Mouse (Mus musculus) skeletal muscle tissue, adult 2 months (tissue): ENCODE measurements around the gene Bnip3.

Source experiments
- DNase-seq: peaks from one replicate; pipeline ENCODE4 v3.0.0-alpha.2; 2012; ENCODE audit warnings: low read depth, low spot score

Gene Bnip3

DNA sequence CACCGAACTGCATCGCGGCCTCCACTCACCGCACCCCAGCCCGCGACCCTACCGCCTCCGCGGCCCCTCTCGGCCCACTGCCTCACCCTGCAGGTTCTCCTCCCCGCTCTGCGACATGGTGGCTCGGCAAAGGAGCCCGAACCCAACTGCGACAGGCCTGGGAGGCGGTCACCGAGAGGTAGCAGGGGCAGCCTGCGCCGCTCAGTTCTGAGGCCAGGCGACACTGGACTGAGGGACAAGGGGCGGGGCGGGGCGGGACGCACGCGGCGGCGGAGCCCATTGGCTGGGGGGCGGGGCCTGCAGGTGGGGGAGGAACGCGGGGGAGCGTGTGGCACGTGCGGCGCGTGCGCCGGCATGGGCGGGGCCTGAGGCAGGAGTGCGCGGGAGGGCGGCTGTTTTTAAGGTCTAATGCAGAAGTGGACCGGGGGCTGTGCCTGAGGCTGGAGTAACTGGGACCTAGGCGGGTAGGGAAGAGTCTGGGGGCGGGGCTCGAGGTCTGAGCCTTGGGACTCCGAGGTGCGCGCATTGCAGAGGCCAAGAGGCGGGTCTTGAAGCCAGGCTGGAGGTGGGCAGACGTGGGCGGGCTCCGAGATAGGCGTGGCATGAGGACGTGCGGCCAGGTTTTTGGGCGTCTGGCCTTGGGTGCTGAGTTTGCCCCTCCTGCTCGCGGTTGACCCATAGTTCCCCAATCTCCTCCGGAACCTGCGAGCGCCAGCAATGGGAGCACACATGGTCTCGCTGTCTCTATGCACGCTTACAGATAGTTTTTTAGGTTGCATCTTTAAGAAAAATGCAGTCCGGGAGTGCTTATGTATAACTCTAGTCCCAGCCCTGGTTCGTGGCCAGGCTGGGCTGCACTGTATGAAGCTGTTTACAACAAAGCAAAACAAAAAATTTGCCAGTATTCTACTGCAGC lies at the start of gene Bnip3:
Gene Bnip3 (minus strand): TSS at position 243 of the 916 bp plus-strand sequence.
- peak; percentile 85 for DNase-seq

DNA sequence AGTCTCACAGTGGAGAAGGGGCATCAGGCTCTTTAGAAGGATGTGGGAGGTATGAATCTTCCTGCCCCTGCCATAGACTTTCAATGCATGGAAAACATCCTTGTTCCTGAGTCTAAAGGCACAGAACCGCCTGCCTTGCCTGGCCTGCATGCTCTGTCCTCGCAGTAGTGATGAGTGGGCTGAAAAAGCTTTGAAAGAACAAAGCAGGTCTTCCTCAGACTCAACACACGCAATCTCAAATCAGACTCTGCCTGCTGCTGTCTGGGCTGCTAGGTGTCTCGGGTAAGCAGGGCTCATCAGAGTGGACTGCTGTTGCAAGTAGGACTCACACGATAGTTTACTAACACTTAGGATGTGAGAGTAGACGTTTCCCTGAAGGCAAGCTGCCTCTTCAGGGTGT lies 47.8 kb upstream of the Bnip3 start:
- DNase-seq: no peak

DNA sequence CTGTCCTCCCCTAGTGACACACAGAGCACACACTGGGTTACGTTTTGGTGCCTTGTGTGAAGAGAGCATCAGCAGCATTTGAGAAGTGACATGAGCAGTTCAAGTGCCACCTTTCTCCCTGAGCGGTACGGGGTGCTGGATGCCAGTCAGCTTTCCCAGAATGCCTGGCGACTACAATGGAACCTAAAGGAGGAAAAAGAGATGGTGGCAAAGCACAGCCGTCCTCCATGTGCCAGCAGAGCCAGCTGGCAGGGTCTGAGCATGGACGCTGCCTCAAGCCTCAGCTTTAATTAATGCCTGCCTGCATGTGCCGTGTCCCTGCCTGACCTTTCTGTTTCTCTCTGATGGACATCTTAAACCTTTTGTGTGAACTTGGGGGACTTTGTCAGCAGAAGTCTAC lies 46.5 kb upstream of the Bnip3 start:
- DNase-seq: no peak

DNA sequence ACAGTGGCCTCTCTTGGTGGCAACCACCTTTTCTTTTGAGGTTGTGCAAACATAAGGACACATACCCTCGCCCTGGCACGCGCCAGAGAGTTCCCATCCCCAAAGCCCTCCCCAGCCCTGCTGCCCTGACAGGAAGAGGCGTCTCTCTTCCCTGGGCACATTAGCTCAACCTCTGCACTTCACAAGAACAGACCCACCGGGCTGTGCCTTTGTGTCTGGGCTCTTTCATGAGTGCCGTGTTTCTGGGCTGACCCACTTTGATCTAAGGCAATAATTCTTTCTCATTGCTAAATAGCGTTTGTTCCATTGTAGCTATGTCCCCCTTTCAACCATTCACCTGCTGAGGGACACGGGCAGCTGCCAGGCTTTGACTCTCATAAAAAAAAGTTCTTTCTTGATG lies 39.0 kb upstream of the Bnip3 start:
- no peak for DNase-seq

DNA sequence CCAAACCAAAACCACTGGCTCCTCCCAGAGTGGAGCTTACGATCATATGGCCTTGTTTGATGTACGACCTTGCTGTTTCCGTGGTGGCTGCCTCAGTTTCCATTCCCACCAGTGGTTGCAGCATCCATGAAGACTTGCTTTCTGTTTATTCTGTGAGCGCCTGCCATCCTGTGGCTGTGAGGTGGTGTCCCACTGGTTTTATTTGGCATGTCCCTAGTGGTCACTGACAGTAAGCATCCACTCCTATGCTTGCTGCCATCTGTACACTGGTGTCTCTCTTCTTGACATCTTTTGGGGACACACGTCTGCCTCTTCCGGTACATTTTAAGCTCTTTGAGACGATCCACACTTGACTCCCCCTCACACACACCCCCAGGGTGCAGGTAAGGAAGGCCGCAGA lies 38.4 kb upstream of the Bnip3 start:
- no peak for DNase-seq

DNA sequence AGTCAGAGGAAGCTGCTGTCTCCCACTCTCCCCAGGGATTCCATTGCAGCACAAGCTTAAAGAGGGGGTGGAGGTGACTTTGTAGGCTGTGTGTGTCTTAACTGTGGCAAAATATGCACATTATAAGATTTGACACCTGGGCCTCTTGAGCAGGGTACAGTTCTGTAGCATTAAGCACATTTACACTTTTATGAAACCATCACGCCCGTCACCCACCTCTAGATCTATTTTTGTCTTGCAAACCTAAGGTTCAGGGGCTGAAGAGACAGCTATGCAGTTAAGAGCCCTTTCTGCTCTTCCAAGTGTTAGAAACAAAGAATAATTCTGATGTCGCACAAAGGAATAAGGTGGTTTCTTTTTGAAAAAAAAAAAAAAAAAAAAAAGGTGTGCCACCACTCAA lies 36.3 kb upstream of the Bnip3 start:
- no peak for DNase-seq

DNA sequence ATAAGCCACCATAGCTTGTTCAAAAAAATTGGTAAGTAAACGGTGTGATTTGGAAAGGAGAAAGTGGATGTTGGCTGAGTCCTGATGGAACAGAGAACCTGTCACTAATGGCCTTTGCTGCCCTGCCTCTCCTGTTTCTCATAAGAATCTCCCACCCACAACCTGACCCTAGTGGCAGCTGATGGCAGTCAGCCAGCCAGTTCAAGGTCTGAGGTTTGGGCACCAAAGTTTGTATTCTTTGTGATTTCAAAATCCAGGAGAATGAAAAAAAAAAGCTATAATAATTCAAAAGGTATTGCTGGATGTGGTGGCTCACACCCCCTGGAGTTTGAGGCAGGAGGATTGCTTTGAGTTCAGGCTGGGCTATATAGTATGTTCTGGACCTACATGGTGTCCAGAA lies 33.0 kb upstream of the Bnip3 start:
- DNase-seq: no peak

DNA sequence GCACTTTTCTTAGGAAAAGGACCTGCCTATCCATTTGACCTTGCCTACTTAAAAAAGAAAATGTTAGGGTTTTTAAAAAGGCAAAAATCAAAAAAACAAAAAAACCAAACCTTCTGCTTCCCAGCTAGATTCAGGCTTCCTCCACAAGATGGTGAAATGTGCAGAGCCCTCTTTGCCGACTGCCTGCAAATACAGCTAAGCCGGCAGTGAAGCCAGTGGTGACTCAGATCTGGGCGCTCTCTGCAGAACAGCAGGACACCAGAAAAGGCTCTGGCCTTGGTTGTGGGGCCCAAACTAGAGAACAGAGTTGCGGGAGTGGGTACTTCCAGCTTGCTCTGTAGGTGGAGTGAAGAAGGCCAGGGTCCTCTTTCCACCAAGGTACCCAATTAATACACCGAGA lies 32.3 kb upstream of the Bnip3 start:
- DNase-seq: no peak

DNA sequence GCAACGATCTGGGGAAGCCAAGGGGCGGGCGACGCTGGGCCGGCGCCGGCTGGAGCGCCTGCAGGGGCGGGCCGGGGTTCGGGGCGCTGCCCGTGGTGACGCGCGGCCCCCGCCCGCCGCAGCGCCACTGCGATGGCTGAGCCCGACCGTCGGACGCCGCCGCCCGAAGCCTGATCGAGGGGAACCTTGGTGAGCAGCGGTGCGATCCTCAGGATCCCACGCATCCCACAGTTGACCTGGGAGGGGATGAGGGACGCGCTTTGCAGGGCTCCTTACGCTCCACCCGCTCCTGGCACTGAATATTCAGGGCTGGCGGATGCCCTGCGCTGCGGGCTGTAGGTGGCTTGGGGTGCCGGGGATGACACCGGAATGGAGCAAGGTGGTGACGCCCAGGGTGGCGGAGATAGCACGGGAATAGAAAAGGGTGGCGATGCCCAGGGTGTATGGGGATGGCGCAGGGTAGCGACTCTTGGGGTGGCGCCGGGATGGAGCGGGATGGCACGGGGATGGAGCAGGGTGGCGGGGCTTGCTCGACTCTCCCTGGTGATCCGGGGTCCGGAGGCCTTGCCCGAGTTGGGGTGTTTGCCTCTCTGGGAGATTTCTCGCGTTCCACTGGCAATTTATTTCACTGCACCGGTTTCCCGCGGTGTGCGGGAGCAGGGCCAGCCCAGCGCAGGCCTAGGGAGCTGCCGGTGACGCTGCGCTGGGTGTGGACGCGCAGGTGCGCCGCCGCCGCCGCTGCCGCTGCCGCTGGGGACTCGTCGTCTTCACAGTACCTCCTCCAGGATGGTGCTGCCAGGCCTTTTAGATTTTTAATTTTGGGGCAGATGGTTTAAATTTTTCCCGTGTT lies 31.5 kb upstream of the Bnip3 start, which contains the start of gene Jakmip3:
Gene Jakmip3 (plus strand): TSS at position 119 of the 850 bp plus-strand sequence.
- DNase-seq: no peak

DNA sequence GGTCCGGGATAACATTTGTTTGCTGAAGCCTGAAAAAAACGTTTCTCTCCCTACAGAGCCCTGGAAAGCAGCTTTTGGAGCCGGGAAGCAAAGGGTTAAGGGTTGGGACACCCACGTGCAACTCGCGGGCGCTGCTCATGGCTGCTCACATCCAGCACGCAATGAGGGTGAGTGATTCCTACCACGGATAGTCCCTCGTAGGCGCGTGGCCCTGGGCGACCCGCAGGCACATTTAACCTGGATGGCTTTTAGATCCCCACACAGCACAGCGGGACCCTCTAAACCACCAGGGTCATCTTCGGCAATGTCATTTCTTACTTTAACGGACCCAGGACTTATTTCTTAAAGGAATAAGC lies 30.9 kb upstream of the Bnip3 start:
- DNase-seq: no peak

DNA sequence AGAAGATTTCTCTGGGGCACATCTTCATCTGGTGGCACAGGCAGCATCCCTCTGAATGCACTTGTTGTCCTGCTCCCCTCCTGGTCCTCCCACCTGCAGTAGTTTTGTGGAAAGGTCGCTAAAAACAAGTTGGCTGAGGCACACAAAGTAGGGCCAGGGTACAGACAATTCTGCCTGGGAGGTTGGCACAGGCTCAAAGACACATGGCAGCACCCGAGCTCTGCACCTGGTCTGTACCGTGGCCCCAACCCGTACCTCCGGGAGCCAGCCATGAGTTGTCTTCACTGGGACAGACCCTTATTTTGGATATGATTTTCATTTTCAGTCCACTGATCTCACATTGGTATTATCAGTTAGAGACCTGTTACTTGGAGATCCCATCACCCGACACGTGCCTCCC lies 29.7 kb upstream of the Bnip3 start:
- no peak for DNase-seq

DNA sequence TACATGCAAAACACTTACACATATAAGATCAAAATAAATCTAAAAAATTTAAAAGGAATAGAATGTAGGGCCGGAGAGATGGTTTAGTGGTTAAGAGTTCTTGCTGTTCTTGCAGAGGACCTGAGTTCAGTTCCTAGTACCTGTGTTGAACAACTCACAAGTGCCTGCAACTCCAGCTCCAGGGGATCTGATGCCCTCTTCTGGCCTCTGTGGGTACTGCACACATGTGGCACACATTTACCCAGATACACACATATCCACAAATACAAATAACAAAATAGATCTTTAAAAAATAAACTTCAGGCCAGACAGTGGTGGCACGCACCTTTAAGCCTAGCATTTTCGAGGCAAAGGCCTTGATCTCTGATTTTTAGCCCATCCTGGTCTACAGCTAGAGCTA lies 25.2 kb upstream of the Bnip3 start:
- DNase-seq: no peak

DNA sequence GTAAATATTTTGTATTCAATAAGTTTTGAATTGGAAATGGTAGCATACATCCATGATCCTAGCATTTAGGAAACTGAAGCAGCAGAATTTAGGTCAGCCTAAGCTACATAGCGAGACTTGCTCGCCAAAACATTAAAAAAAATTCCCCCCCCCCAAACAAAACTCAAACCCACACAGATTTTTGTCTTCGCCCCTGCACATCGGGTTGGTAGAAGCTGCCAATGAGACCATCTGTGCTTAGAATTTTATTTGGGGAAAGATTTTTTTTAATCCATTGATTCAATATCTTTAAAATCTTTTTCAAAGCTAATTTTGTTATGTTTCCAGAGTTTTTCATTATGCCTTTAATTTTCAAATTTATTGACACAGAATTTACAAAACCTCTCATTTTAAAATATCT lies 19.1 kb upstream of the Bnip3 start:
- no peak for DNase-seq

DNA sequence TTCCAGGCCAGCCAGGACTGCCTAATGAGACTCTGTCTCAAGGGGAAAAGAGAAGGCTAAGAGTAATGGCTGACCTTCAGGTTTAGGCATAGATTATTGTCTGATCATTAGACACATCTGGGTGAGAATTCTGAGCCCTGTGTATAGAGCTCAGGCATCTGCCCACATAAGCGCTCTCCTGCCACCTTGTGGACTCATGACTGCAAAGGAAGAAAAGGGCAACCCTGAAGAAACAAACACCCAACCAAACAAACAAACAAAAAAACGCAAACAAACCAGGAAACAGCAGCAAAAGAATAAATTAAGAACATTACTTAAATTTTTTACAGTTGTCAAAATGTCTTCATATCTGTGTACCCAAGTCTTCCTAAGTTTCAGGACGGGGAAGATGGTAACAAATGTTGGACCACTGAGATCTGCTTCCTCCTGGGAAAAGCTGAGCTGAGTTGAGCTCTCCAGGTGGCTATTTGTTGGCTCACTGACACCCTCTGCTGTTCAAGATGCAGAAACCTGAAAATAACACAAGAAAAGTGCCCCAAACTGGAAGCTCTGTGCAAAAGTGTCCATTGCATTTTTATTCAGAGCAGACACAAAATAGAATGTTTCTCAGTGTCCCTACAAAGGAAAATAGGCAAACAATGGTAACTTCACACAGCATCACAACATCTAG lies 14.6 kb upstream of the Bnip3 start:
- DNase-seq: no peak

DNA sequence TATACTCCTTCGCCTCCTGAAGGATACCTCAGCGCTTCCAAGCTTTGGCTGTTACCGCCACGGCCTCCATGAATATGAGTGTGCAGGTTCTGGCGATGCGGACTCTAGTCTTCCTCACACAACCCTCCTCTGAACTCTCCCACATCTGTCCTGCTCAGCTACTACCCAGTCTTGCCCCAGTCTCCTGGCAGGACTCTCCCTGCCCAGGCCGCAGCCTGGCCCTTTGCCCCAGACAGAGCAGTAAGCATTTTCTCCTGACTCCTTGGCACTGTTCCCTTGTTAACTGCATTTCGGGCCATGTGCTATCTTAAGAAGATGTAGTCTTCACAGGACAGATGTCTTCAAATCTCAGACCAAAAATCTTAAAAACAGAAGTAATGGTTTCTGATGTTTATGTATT lies 12.3 kb upstream of the Bnip3 start:
- DNase-seq: no peak

DNA sequence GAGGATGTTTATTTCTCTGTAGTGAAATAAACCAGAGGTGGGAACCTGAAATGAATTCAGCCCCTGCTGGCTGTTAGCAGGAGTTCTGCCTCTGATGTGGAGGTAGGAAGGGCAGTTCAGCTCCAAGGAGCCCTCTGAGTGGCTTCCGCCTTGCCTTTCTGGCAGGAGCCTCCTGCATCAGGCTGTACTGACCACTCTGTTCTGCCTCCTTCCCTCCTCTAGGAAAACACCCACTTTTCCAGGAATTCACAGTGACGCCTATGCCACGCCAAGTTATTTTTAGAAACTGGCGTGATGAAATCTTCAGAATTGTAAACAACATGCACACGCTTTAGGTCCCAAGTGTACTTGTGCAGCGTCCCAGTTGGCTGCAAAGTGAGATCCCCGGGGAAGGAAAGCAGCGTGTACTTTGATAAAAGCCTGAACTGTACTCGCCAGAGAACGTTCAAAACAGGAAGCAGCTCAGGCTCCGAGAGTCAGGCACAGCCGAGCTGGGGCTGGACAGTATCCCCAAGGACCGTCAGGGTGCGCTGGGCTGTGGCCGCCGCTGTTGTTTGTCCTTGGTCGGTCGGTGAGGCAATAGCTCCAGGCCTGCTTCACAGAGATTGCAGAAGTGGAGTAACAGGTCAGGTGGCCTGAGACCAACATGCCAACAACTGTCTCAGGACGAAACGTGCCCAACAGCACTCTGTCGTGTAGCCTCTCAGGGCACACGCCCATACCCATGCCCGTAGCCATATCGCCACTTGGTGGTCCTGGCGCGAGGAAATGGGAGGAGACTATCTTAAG lies 10.0 kb upstream of the Bnip3 start:
- DNase-seq: peak; percentile 95

DNA sequence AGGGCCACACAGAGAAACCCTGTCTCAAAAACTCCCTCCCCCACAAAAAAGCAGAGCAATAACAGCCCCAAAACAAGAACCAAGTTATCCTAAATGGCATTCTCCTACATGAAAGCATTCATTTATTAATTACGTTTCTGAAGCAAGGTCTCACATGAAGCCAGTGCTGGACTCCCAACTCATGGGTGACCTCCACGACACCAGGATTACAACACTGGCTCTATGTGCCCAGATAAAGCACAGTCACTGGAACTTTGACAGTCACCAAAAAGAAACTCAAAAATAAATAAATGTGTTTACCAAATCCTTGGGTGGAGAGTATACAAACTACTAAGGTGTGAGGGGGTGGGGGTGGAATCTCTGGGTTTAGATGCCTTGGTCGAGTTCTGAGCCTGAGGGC lies 4.3 kb upstream of the Bnip3 start:
- no peak for DNase-seq

DNA sequence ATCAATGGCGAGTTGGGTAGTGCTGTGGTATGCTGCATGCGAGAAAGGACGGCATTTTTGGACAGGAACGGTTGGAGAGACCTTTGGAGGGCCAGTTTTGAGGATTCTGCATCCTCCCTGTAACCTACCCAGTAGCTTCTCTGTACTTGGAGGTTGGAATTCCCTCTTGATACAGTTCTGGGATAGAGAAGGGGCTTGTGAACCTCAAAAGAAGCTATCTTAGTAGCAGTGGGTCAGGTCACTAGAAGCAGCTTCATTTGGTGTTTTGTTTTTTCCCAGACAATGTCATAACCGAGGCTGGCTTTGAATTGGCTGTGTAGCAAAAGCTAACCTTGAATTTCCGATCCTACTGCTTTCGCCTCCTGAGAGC lies 859 bp upstream of the Bnip3 start:
- no peak for DNase-seq

DNA sequence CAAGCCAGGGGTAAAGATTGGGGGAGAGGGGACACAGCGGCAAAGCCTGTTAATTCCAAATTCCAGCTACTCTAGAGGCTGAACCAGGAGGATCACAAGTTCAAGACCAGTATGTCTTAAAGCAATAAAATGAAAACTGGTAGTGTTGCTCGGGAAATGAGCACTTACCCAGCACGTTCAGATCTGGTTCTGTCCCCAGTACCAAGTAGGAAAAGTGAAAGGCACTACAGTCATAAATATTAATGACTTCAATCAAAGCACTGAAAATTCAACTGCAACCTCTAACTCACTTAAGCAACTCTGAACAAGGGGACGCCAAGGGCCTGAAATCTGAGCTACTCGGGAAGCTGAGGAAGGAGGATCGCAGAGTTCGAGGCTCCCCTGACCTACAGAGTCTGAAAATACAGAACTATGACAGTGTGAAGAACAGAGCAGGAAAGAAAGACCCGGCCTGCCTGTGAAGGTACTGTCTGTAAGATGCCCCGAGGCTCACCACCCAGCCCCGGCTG lies 497 bp downstream of the Bnip3 start:
- no peak for DNase-seq

DNA sequence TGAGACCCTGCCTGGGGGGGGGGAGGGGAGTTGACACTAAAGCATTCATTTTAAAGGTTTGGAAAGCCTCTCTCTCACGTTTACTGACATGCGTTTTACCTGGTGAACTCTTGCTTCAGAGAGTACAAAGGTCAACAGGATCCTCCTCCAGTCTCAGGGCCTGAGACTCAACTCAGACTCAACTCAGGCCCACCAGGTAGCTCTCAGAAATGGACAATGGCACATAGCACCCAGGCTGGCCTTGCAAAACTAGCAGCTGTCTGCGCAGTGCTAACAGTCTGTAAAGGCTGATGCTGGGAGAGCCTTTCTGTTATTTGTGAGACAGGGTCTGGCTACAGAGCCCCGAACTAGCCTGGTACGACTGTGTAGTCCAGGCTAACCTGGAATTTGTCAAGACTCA lies 1.3 kb downstream of the Bnip3 start:
- no peak for DNase-seq

DNA sequence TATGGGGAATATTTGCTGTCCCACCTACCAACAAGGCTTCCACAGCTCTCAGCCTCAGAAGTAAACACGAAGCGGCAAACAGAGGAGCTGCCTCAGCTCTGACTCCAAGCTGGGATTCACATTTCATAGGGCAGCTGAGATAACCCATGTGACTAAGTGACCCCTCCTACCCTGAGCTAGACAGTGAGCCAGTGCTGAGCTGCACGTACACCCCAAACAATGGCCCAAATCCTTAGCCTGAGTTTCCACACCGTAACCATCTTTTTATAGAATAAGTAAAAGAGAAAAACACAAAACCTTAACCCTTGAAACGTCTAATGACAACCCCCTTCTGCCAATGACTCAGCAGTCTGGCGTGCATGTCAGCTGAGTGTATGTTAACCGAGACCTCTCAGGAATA lies 2.3 kb downstream of the Bnip3 start:
- DNase-seq: peak; percentile 88
